Mouse (Mus musculus) spleen, postnatal 36 days (tissue): ENCODE measurements around the gene Ush1g.

Experiments used
- DNase-seq, 2 experiments: peaks; one replicate each; pipeline ENCODE4 v3.0.0; 2022; ENCODE audit warnings: low spot score in 2 of 2, mixed read lengths in 1 of 2

The Ush1g gene

DNA sequence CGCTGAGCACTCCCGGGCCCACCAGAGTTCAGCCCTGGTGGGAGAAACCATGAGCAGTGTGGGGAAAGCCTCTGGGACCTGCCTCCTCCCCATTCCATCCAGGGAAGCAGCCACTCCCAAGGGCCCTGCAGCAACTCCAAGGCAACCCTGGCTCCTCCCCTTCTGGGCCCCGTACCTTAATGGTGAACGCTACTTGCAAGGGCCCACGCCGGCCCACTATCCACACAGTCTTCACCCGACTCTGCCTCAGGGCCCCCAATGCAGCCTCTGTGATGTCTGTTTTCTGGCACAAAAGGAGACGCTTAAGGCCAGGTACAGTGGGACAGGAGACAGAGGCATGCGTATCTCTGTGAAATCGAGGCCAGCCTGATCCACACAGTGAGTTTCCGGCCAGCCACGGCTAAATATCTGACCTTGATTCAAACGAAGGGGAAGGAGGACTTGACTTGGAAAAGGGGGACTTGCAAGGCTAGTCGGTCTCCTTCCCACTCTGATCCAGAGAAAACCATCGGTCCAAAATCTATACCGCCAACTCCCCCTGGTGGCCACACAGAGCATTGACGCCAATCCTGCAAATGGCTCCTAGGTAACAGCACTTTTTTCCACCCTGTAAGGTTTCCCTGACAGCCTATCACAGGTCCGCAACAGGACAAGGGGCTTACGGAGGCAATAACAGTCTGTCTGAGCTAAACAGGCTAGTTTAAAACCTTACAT lies 51.5 kb downstream of the Ush1g start:
- DNase-seq = peak; percentile 22 to 24

DNA sequence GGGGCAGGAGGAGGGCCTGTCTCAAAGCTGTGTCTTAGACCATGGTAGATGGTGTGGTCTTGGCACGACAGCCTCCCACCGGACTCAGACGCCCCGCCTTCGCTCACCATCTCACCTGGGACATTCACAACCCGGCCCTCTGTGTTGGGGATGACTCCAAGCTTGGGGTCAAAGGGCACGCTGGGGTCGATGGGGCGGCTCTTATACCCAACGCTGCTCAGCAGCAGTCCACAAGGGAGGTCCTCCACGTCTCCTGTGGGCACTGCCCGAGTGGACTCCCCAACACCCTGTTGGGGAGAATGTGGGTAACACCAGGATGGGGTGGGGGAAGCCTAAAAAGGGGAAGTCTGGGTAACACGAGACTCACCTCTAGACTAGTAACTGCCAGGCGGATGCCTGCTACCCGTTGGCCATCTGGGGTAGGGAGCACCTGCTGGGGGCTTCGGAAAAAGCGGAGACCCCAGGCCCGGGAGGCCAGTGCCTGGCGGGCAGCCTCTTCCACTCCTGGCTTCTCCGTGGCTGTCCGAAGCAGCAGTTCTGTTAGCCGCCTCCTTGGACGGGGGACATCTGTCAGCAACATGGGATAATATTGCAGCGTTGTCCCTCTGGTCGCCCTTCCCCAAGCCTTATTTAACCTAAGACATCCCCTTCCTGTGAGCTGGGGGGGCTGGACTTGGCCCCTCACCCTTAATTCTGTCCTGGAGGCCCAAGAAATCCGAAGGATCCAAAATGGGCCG lies 52.3 kb downstream of the Ush1g start:
- DNase-seq = no peak

- DNase-seq = no peak
These were observed 53.9 kb downstream of the Ush1g start for GRCm38 (mm10) chr11:115267958-115268357.

DNA sequence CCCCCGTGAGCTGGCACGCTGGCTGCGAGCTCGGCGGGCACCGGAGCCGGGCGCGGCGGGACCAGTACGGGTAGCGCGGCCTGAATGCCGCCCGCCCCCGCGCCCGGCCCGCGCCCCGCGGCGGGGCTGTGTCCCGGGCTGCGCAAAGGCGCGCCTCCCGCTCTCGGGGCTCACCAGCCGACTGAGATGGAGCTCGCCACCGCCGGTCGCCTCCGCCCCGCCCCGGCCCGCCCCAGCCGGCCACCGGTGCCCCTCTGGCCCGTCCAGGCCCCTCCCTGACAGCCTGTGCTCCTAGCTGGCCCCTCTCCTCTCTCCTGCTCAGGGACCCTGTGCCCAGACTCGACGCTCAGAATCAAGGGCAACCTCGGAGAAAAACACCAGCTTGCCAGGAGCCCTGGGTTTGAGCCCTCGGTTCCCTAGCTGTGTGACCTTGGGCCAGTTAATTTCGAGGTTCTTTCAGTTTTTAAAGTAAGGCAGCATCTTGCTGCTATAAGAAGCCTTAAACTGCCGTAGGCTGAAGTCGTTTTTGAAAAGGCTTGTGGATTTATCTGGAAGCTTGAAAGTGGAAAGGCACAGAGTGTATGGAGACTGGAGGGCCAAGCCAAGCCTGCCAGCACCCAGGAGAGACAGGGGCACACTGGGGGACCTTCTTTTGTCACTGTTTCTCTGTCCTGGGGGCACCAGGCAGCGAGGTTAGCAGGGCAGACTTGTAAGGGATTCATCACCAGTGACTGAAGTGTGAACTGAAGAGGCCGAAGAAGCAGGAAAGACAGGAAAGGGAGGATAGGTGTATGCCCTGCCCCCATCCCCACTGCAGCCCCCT lies 54.6 kb downstream of the Ush1g start, which contains the start of gene Grin2c:
Grin2c (minus strand) TSS at position 183 of the 823 bp plus-strand sequence.
- no peak for DNase-seq

DNA sequence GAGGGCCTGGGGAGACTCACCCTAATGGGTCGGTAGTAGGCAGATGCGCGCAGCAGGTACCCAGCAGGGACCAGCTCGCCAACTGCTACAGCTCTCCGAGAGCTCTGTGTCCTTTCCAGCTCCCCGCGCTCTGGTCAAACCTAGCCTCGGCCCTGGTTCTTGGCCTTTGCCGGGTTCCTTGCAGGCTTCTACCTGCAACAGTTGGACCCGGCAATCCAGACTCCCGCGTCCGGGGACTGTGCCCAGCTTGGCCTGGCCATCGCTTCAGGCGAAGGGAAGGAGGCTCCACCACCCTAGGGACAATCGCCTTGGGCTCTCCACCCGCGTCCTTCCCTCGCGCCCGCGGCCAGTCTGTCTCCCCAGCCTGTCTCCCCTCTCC lies 55.5 kb downstream of the Ush1g start:
- DNase-seq = no peak

DNA sequence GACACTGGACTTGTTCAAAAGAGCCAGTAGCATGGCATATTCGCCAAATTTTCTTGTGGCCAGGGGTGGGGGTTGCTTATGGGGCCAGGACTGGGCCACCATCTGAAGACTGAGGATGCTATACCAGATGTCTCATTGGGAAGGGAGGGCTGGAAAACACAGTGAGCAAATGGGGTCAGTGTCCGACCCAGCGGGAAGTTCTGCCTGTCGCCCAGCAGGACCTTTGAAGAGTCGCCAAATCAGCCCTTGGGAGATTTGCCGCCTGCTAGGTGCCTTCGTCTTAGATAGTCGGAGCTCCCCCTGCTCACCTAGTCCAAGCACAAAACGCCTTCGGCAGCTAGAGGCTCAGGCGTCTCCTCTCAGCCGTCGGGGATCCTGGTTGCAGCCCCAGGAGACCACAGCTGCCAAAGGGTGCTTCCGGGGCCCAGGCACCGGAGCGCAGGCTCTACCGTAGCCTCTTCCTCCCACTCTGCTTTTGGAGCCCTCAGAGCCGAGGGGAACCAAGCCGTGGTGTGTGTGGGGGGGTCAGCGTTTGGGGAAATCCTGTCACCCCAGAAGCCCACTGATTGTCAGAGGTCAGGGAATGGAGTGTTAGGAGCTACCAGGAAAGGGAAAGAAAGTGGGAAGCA lies 56.0 kb downstream of the Ush1g start:
- DNase-seq = no peak
